Mouse (Mus musculus): ENCODE results near the gene Sirpb1b. TPM values are rescaled to one million over a fixed set of nuclear protein-coding genes. Genes with fewer than 3 reads are reported as not detected.

Gene Sirpb1b
- not detected in 2 replicates for polyA plus RNA-seq (2021; fragmentation: Nextera tagmentation)
- long read RNA-seq, experiment 1 = 0 reads
- long read RNA-seq, experiment 2 = 0 reads

GRCm38 (mm10) chr3:15574887-15575286, at the start of gene Sirpb1b:
TSS of gene Sirpb1b (minus strand) at chr3:15575065.

Other genes starting within 250 kb of the Sirpb1b start
- not detected in 2 replicates for gene Gm9733, start 242.8 kb downstream of the Sirpb1b start, polyA plus RNA-seq (2021; fragmentation: Nextera tagmentation)
- not detected in 2 replicates for gene Sirpb1a, start 148.5 kb downstream of the Sirpb1b start, polyA plus RNA-seq (2021; fragmentation: Nextera tagmentation)